ENCODE assay signal across 33 mouse cellular contexts in the genomic region with DNA sequence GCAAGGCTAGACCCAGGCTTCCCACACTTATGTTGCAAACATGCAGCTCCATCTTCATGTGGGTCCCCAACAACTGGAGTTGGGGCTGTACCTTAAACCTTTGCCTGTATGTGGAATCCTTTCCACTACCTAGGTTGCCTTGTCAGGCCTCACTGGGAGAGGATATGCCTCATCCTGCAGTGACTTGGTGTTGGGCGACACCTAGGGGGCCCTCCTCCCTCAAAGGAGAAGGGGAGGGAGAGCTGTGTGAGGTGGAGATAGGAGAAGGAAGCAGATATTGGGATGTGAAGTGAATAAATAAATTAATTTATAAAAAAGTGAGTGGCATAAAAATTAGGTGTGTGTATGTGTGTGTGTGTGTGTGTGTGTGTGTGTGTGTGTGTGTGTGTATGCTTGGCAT.
"Had no signal": no experiment of that assay in that cellular context is flagged by ENCODE, and none has a peak within 500 bp of the region (broad histone marks: within the 10 kb centered on the region; RNA-seq: fewer than 3 reads in every experiment).

No protein-coding gene starts in this region.

- DNase-seq: left cerebral cortex, postnatal 4 days; liver; liver, embryonic 13.5 days; liver, postnatal 0 days; lung, adult 18-20 months; lung, adult 2 months; lung, embryonic 14.5 days; lung, postnatal 10 days; lung, postnatal 14 days; lung, postnatal 36 days; lung, postnatal 4 days; midbrain, embryonic 14.5 days had no signal

- H3K4me1 ChIP-seq: limb, embryonic 10.5 days; limb, embryonic 12.5 days; limb, embryonic 13.5 days; limb, embryonic 15.5 days; liver, embryonic 12.5 days; liver, embryonic 13.5 days; liver, embryonic 15.5 days; lung, embryonic 15.5 days; megakaryocyte, embryonic 14.5 days; midbrain, embryonic 10.5 days; midbrain, embryonic 12.5 days; midbrain, embryonic 13.5 days; midbrain, embryonic 15.5 days; neural tube, embryonic 12.5 days had no signal

- H3K4me2 ChIP-seq: limb, embryonic 12.5 days; limb, embryonic 13.5 days; limb, embryonic 15.5 days; liver, embryonic 11.5 days; liver, embryonic 12.5 days; liver, embryonic 13.5 days; liver, embryonic 15.5 days; lung, embryonic 14.5 days; lung, embryonic 15.5 days; midbrain, embryonic 11.5 days; midbrain, embryonic 12.5 days; midbrain, embryonic 13.5 days; midbrain, embryonic 15.5 days; neural tube, embryonic 12.5 days had no signal

- H3K27ac ChIP-seq: left cerebral cortex, adult 2 months; limb, embryonic 10.5 days; limb, embryonic 12.5 days; limb, embryonic 13.5 days; limb, embryonic 15.5 days; liver, embryonic 12.5 days; liver, embryonic 13.5 days; liver, embryonic 14.5 days; liver, embryonic 15.5 days; lung, embryonic 15.5 days; macrophage; midbrain, embryonic 10.5 days; midbrain, embryonic 12.5 days; midbrain, embryonic 13.5 days; midbrain, embryonic 15.5 days; neural tube, embryonic 12.5 days had no signal

- H3K9ac ChIP-seq: limb, embryonic 12.5 days; limb, embryonic 13.5 days; limb, embryonic 15.5 days; liver, embryonic 12.5 days; liver, embryonic 13.5 days; liver, embryonic 14.5 days; liver, embryonic 15.5 days; liver, postnatal 0 days; lung, embryonic 14.5 days; lung, embryonic 15.5 days; midbrain, embryonic 12.5 days; midbrain, embryonic 13.5 days; midbrain, embryonic 15.5 days; neural tube, embryonic 12.5 days had no signal

- H3K9me3 ChIP-seq: limb, embryonic 10.5 days; limb, embryonic 12.5 days; limb, embryonic 13.5 days; limb, embryonic 15.5 days; liver, embryonic 12.5 days; liver, embryonic 13.5 days; liver, embryonic 15.5 days; lung, embryonic 15.5 days; megakaryocyte, embryonic 14.5 days; midbrain, embryonic 10.5 days; midbrain, embryonic 12.5 days; midbrain, embryonic 13.5 days; midbrain, embryonic 15.5 days; neural tube, embryonic 12.5 days had no signal

- ATAC-seq: liver, embryonic 12.5 days; liver, postnatal 0 days; lung, postnatal 0 days; midbrain, embryonic 13.5 days; midbrain, embryonic 15.5 days; midbrain, embryonic 16.5 days had no signal

- H3K36me3 ChIP-seq: limb, embryonic 10.5 days; limb, embryonic 12.5 days; limb, embryonic 13.5 days; limb, embryonic 15.5 days; liver, embryonic 12.5 days; liver, embryonic 13.5 days; liver, embryonic 15.5 days; lung, embryonic 15.5 days; midbrain, embryonic 10.5 days; midbrain, embryonic 12.5 days; midbrain, embryonic 13.5 days; midbrain, embryonic 15.5 days; neural tube, embryonic 12.5 days had no signal

- H3K4me3 ChIP-seq: left cerebral cortex, adult 2 months; limb, embryonic 10.5 days; limb, embryonic 12.5 days; limb, embryonic 13.5 days; limb, embryonic 15.5 days; liver, embryonic 12.5 days; liver, embryonic 13.5 days; liver, embryonic 15.5 days; lung, embryonic 15.5 days; megakaryocyte, embryonic 14.5 days; midbrain, embryonic 10.5 days; midbrain, embryonic 12.5 days; midbrain, embryonic 13.5 days; midbrain, embryonic 15.5 days; myocyte; neural tube, embryonic 12.5 days had no signal

- H3K27me3 ChIP-seq: limb, embryonic 12.5 days; limb, embryonic 13.5 days; limb, embryonic 15.5 days; liver, embryonic 12.5 days; liver, embryonic 13.5 days; liver, embryonic 15.5 days; lung, embryonic 15.5 days; megakaryocyte, embryonic 14.5 days; midbrain, embryonic 12.5 days; midbrain, embryonic 13.5 days; midbrain, embryonic 15.5 days; neural tube, embryonic 12.5 days had no signal
